Mouse (Mus musculus): ENCODE results near the gene Dgke. TPM values are rescaled to one million over a fixed set of nuclear protein-coding genes. Genes with fewer than 3 reads are reported as not detected.
A peak's percentile ranks its signal among the peaks of the same experiment; 100 is the strongest.

Gene Dgke
- total RNA-seq, 1 experiment, result 24.2 TPM

DNA sequence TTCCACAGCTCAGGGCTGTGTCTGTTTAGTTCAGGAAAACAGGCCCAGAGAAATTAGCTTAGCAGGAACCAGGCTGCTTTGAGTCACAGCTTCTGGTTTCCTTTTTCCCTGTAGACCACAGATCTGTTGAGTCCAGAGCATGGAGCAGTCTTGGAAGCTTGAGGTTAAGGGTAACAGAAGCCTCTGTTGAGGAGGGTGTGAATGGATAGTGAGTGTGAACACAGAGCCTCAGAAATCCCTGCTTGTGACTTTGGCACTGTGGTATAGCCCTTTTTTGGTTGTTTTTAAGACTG lies 66.2 kb downstream of the Dgke start:
- no peaks in the 10 kb centered on the region for H3K9me3 ChIP-seq (ENCODE audit: control insufficient read depth, insufficient read depth, low read depth, low read length)
- H3K4me3 ChIP-seq (ENCODE audit: insufficient read depth in 1 of 2, low read depth in 1 of 2, low read length in 2 of 2, poor library complexity in 1 of 2, severe bottlenecking in 1 of 2), result peak overlapping the region; percentile 81 to 91
- H3K27ac ChIP-seq (ENCODE audit: insufficient read depth, low read depth, low read length, poor library complexity, severe bottlenecking), result no peak overlapping the region; the same call in 1 of the 2 replicates
- TF ChIP-seq CHD2 (IDR thresholded peaks at IDR 0.05; ENCODE audit: low read depth, low read length) (no peak), MAFK (IDR thresholded peaks at IDR 0.05; ENCODE audit: insufficient read depth, low read depth, low read length) (no peak), ZC3H11A (IDR thresholded peaks at IDR 0.05; ENCODE audit: borderline replicate concordance, low read depth, low read length) (no peak), ZNF384 (IDR thresholded peaks at IDR 0.05; ENCODE audit: low read depth, low read length) (no peak), HCFC1 (IDR thresholded peaks at IDR 0.05; ENCODE audit: borderline replicate concordance, insufficient read depth, low read length) (no peak)
- peaks cover 18 to 20% of the 10 kb centered on the region in 2 experiments for H3K4me1 ChIP-seq (ENCODE audit: control insufficient read depth in 2 of 2, insufficient read depth in 2 of 2, low read length in 2 of 2, poor library complexity in 1 of 2)
- peak overlapping the region; percentile 76 for H3K9ac ChIP-seq (ENCODE audit: insufficient read depth, low read depth, low read length, poor library complexity, severe bottlenecking)
- no peak for DNase-seq (ENCODE audit: low read depth, low spot score)
- in situ Hi-C loops (cut with MboI; ENCODE audit: low sequenced_read_pairs in 2 of 2, unreplicated experiment in 2 of 2), result no loop called here
- H3K36me3 ChIP-seq (ENCODE audit: control insufficient read depth, insufficient read depth, low read length, poor library complexity, severe bottlenecking), result peaks cover 20% of the 10 kb centered on the region

DNA sequence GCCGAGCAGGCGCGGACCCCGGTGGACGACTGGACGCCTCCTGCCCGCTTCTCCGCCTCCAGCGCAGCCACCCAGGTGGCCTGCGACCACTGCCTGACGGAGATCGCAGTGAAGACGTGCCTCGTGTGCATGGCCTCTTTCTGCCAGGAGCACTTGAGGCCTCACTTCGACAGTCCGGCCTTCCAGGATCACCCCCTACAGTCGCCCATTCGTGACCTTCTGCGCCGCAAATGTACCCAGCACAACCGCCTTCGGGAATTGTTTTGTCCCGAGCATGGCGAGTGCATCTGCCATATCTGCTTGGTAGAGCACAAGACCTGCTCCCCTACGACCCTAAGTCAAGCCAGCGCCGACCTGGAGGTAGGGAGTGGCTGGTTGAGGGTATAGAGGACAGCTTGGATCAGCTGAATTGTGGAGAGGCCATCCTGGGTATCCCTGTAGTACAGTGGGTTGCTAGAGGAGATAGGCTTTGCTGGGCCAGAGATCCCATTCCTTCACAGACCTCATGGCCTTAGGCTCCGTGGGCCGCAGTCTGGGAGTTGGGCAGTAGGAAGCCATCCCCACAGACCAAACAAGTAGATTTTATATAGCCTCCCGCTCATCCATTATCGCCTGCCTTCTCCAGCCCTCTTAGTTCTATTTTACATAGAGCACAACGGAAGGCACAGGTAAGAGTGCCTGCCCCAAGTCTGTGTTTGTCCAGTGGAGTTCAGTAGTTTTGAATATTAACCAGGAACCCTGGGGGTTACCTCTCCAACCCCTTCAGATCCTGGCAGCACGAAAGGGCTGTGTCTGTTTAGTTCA lies 66.7 kb downstream of the Dgke start:
- Histone ChIP-seq H3K9ac (ENCODE audit: insufficient read depth, low read depth, low read length, poor library complexity, severe bottlenecking) (peak overlapping the region; percentile 76), H3K9me3 (ENCODE audit: control insufficient read depth, insufficient read depth, low read depth, low read length) (no peaks in the 10 kb centered on the region), H3K4me1 (ENCODE audit: control insufficient read depth in 2 of 2, insufficient read depth in 2 of 2, low read length in 2 of 2, poor library complexity in 1 of 2) (peaks cover 18 to 22% of the 10 kb centered on the region in 2 experiments), H3K36me3 (ENCODE audit: control insufficient read depth, insufficient read depth, low read length, poor library complexity, severe bottlenecking) (peaks cover 17% of the 10 kb centered on the region; the same call in 1 of the 2 replicates), H3K27ac (ENCODE audit: insufficient read depth, low read depth, low read length, poor library complexity, severe bottlenecking) (peak overlapping the region; percentile 6; the same call in 1 of the 2 replicates), H3K4me3 (ENCODE audit: insufficient read depth in 1 of 2, low read depth in 1 of 2, low read length in 2 of 2, poor library complexity in 1 of 2, severe bottlenecking in 1 of 2) (peak overlapping the region; percentile 81 to 91)
- no peak for TF ChIP-seq MAFK (IDR thresholded peaks at IDR 0.05; ENCODE audit: insufficient read depth, low read depth, low read length)
- TF ChIP-seq ZC3H11A (IDR thresholded peaks at IDR 0.05; ENCODE audit: borderline replicate concordance, low read depth, low read length), result no peak
- no peak for TF ChIP-seq CHD2 (IDR thresholded peaks at IDR 0.05; ENCODE audit: low read depth, low read length)
- no peak for TF ChIP-seq ZNF384 (IDR thresholded peaks at IDR 0.05; ENCODE audit: low read depth, low read length)
- TF ChIP-seq HCFC1 (IDR thresholded peaks at IDR 0.05; ENCODE audit: borderline replicate concordance, insufficient read depth, low read length), result no peak
- no peak for DNase-seq (ENCODE audit: low read depth, low spot score)
- in situ Hi-C loops (cut with MboI; ENCODE audit: low sequenced_read_pairs in 2 of 2, unreplicated experiment in 2 of 2), result no loop called here

GRCm38 (mm10) chr11:88998974-88999722 lies 67.5 kb downstream of the Dgke start, which contains the start of gene Trim25:
Gene Trim25, plus strand, starts transcription at chr11:88999376.
- H3K27ac ChIP-seq (ENCODE audit: insufficient read depth, low read depth, low read length, poor library complexity, severe bottlenecking), result peak within 1 kb of the TSS; percentile 67; the same call in 1 of the 2 replicates
- in situ Hi-C loops (cut with MboI; ENCODE audit: low sequenced_read_pairs in 2 of 2, unreplicated experiment in 2 of 2), result no loop called here
- peaks cover 13% of the 10 kb centered on the region; the same call in 1 of the 2 replicates for H3K36me3 ChIP-seq (ENCODE audit: control insufficient read depth, insufficient read depth, low read length, poor library complexity, severe bottlenecking)
- H3K9ac ChIP-seq (ENCODE audit: insufficient read depth, low read depth, low read length, poor library complexity, severe bottlenecking), result peak within 1 kb of the TSS; percentile 76
- peak; percentile 95 for DNase-seq (ENCODE audit: low read depth, low spot score)
- no peaks in the 10 kb centered on the region for H3K9me3 ChIP-seq (ENCODE audit: control insufficient read depth, insufficient read depth, low read depth, low read length)
- H3K4me3 ChIP-seq (ENCODE audit: insufficient read depth in 1 of 2, low read depth in 1 of 2, low read length in 2 of 2, poor library complexity in 1 of 2, severe bottlenecking in 1 of 2), result peak within 1 kb of the TSS; percentile 81 to 91
- TF ChIP-seq ZC3H11A (IDR thresholded peaks at IDR 0.05; ENCODE audit: borderline replicate concordance, low read depth, low read length) (no peak), HCFC1 (IDR thresholded peaks at IDR 0.05; ENCODE audit: borderline replicate concordance, insufficient read depth, low read length) (0 out of 2 replicates have a peak, but pooled peaks have one; percentile 53)
- peaks cover 15 to 27% of the 10 kb centered on the region in 2 experiments for H3K4me1 ChIP-seq (ENCODE audit: control insufficient read depth in 2 of 2, insufficient read depth in 2 of 2, low read length in 2 of 2, poor library complexity in 1 of 2)

DNA sequence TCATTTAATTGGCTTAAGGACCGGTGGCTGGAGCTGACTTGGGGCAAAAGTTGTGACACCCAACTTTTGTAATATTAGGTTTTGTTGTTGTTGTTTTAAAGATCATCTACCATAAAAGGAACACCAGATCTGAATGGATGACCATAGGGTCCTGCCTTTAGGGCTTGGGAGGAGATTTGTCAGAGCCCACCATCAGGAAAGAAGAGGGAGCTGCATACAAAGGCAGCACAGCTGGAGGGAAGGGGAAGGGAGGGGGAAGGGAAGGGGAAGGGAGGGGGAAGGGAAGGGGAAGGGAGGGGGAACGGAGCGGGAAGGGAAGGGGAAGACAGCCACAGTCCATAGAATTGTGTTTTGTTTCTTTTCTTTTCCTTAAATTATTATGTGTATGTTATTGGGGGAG lies 68.2 kb downstream of the Dgke start:
- 0 out of 2 replicates have a peak, but pooled peaks have one; percentile 31 for TF ChIP-seq CHD2 (IDR thresholded peaks at IDR 0.05; ENCODE audit: low read depth, low read length)
- no peak for TF ChIP-seq MAFK (IDR thresholded peaks at IDR 0.05; ENCODE audit: insufficient read depth, low read depth, low read length)
- Histone ChIP-seq H3K27ac (ENCODE audit: insufficient read depth, low read depth, low read length, poor library complexity, severe bottlenecking) (peak overlapping the region; percentile 67; the same call in 1 of the 2 replicates), H3K4me1 (ENCODE audit: control insufficient read depth in 2 of 2, insufficient read depth in 2 of 2, low read length in 2 of 2, poor library complexity in 1 of 2) (peaks cover 11 to 25% of the 10 kb centered on the region in 2 experiments), H3K4me3 (ENCODE audit: insufficient read depth in 1 of 2, low read depth in 1 of 2, low read length in 2 of 2, poor library complexity in 1 of 2, severe bottlenecking in 1 of 2) (peak overlapping the region; percentile 81 to 91; a peak in 2 of 4 replicates), H3K9ac (ENCODE audit: insufficient read depth, low read depth, low read length, poor library complexity, severe bottlenecking) (no peak overlapping the region), H3K9me3 (ENCODE audit: control insufficient read depth, insufficient read depth, low read depth, low read length) (no peaks in the 10 kb centered on the region), H3K36me3 (ENCODE audit: control insufficient read depth, insufficient read depth, low read length, poor library complexity, severe bottlenecking) (peaks cover 9% of the 10 kb centered on the region; the same call in 1 of the 2 replicates)
- DNase-seq (ENCODE audit: low read depth, low spot score), result no peak
- in situ Hi-C loops (cut with MboI; ENCODE audit: low sequenced_read_pairs in 2 of 2, unreplicated experiment in 2 of 2), result no loop called here

Data from ES-E14 (cell line).